Mouse (Mus musculus) thymus, adult 2 months (tissue): Measurements from ENCODE around the gene Prkca.

Experiments
- CTCF ChIP-seq: fragments of 200-500 bp; IDR thresholded peaks from 2 replicates; pipeline ENCODE4 v1.5.1; 2012; ENCODE audit warnings: mild to moderate bottlenecking, control low read depth, low read length, moderate library complexity, borderline replicate concordance; ENCODE audit not compliant: control insufficient read depth, poor library complexity, insufficient read depth; ENCODE audit errors: extremely low read depth
- POLR2A ChIP-seq: fragments of 200-500 bp; IDR thresholded peaks from 2 replicates; pipeline ENCODE4 v1.6.1; 2012; ENCODE audit warnings: mild to moderate bottlenecking, low read length, control low read depth, moderate library complexity; ENCODE audit not compliant: control insufficient read depth, poor library complexity, insufficient read depth; ENCODE audit errors: extremely low read depth

GRCm38 (mm10) chr11:108216064-108216463 lies 127.7 kb downstream of the Prkca start:
- no peak for TF ChIP-seq CTCF
- no peak for TF ChIP-seq POLR2A
